Mouse (Mus musculus) liver, embryonic 14.5 days (tissue): ENCODE measurements around the gene Bcap31. TPM values are rescaled to one million over a fixed set of nuclear protein-coding genes. Genes with fewer than 3 reads are reported as not detected.
A peak's percentile ranks its signal among the peaks of the same experiment; 100 is the strongest.

ENCODE experiments used
- ATAC-seq: fragments of 200-750 bp; cut with Nextera tagmentation; 2 replicates; pipeline ENCODE4 v1.8.0; 2017; ENCODE audit warnings: moderate number of reproducible peaks, mild to moderate bottlenecking, moderate library complexity; ENCODE audit not compliant: insufficient read depth
- DNase-seq, 3 experiments: peaks; one replicate each; pipeline ENCODE4 v3.0.0-alpha.2; 2012 to 2013; ENCODE audit warnings: low read depth in 3 of 3, low spot score in 3 of 3
- H3K27ac ChIP-seq: fragments of 300-500 bp; sonication (generic); 2 replicates; pipeline ENCODE4 v1.5.1; 2014; ENCODE audit warnings: moderate library complexity, mild to moderate bottlenecking, control low read depth, inconsistent platforms
- H3K27me3 ChIP-seq: fragments of 300-500 bp; sonication (generic); 2 replicates; pipeline ENCODE4 v1.6.1; 2014; ENCODE audit warnings: mild to moderate bottlenecking, low read length, moderate library complexity; ENCODE audit not compliant: control insufficient read depth, insufficient read depth
- H3K36me3 ChIP-seq: fragments of 300-500 bp; sonication (generic); replicated peaks from 2 replicates; pipeline ENCODE4 v1.6.1; 2014; ENCODE audit warnings: low read depth; ENCODE audit not compliant: control insufficient read depth, insufficient read depth
- H3K4me1 ChIP-seq, 2 experiments: fragments of 200-500 bp in 1 of 2; fragments of 300-500 bp in 1 of 2; sonication (generic) in 1 of 2; replicated peaks; 2 replicates each; pipeline ENCODE4 v1.6.1; 2012 to 2014; ENCODE audit warnings: antibody characterized with exemption in 1 of 2, inconsistent platforms in 1 of 2, low read length in 1 of 2; ENCODE audit not compliant: control insufficient read depth in 2 of 2, insufficient read depth in 2 of 2
- H3K4me2 ChIP-seq: fragments of 300-500 bp; sonication (generic); 2 replicates; pipeline ENCODE4 v1.6.1; 2014; ENCODE audit warnings: low read depth, mild to moderate bottlenecking, control low read depth, moderate library complexity
- H3K4me3 ChIP-seq, 2 experiments: fragments of 200-500 bp in 1 of 2; fragments of 300-500 bp in 1 of 2; sonication (generic) in 1 of 2; 2 replicates each; pipeline ENCODE4 v1.5.1; 2012 to 2014; ENCODE audit warnings: low read depth in 2 of 2, low read length in 2 of 2, mild to moderate bottlenecking in 2 of 2, control low read depth in 1 of 2, inconsistent platforms in 1 of 2, moderate library complexity in 1 of 2; ENCODE audit not compliant: insufficient read depth in 1 of 2
- H3K9ac ChIP-seq: fragments of 300-500 bp; sonication (generic); replicated peaks from 2 replicates; pipeline ENCODE4 v1.6.1; 2014; ENCODE audit warnings: mild to moderate bottlenecking, control low read depth, moderate library complexity
- H3K9me3 ChIP-seq: fragments of 300-500 bp; sonication (generic); 2 replicates; pipeline ENCODE4 v1.6.1; 2016; ENCODE audit warnings: low read length, mixed read lengths; ENCODE audit not compliant: control insufficient read depth
- CTCF ChIP-seq: IDR thresholded peaks from 2 replicates; pipeline ENCODE4 v1.5.1; 2016; ENCODE audit warnings: antibody characterized with exemption, low read depth, control low read depth
- EP300 ChIP-seq: IDR thresholded peaks from 2 replicates; pipeline ENCODE4 v1.6.1; 2016; ENCODE audit warnings: antibody characterized with exemption, low read depth
- WGBS: fragments of 180-500 bp; shearing (Covaris S2); extraction: QIAGEN DNeasy Blood & Tissue Kit; methylation state at CpG from one replicate; pipeline ENCODE4 v1.1.7; 2014; ENCODE audit not compliant: insufficient replicate concordance; 5-methylcytosine and 5-hydroxymethylcytosine counted together
- polyA plus RNA-seq, 2 experiments: library from polyadenylated mRNA; depleted of rRNA in 1 of 2; stranded (reverse) in 1 of 2; unstranded in 1 of 2; fragments of >200 nt; fragmentation: Nextera tagmentation in 1 of 2; extraction: Ambion mirVana in 1 of 2; gene quantifications; 2 replicates each; pipeline versions ENCODE4 v1.2.1 to v1.2.3; 2012 to 2014

The Bcap31 gene
- polyA plus RNA-seq, 2 experiments: 41.7 to 136 TPM

DNA sequence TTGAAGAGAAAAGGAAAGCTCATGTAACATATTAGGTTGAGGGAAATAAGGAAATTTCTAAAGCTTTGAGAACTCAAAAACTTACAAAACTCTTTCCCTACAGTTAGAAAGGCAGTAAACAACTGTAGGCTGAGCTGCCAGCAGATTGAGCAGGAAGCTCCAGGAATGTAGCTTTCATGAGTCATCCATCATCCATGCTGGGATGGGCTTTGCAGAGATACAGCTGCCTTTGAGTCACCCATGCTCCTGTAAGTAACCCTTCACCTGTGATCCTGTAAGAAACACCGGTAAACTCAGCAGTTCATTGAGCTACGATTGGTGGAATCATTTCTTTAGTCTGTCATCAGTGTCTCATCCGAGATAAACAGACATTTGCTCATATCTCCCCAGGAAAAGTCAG lies 65.1 kb downstream of the Bcap31 start:
- TF ChIP-seq EP300: no peak
- TF ChIP-seq CTCF: no peak
- 62% methylated on average over 3 of the region's 3 CpGs for WGBS
- ATAC-seq (no peak), DNase-seq (no peak)
- Histone ChIP-seq H3K27me3 (no peaks in the 10 kb centered on the region), H3K4me3 (no peak overlapping the region), H3K4me2 (no peak overlapping the region), H3K9me3 (no peaks in the 10 kb centered on the region), H3K4me1 (no peaks in the 10 kb centered on the region; a peak in 1 of 4 replicates), H3K36me3 (no peaks in the 10 kb centered on the region), H3K27ac (no peak overlapping the region), H3K9ac (no peak overlapping the region)

DNA sequence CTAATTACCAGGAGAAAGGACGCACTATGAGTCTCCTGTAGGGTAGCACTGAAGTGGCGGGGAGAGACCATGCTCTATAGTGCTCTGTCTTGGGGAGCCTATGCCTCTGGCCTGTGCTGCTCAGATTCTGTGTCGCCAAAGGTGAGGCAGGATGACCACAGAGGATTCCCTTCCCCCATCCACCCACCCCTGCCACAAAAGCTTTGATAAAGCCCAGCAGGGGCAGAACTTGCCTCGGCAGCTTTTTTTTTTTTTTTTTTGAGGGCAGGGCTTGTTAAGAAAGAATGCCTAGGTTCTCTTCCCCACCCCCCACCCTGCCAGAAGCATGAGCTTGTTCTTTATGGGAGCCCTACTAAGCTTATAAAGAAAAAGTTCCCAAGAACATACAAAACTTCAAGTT lies 70.9 kb downstream of the Bcap31 start:
- H3K36me3 ChIP-seq: no peaks in the 10 kb centered on the region
- 25% methylated on average over 4 of the region's 4 CpGs for WGBS
- H3K27me3 ChIP-seq: peaks cover 10% of the 10 kb centered on the region
- no peaks in the 10 kb centered on the region for H3K4me1 ChIP-seq
- no peaks in the 10 kb centered on the region for H3K9me3 ChIP-seq
- no peak overlapping the region for H3K27ac ChIP-seq
- no peak overlapping the region for H3K9ac ChIP-seq
- DNase-seq (no peak), ATAC-seq (no peak)
- no peak overlapping the region for H3K4me3 ChIP-seq
- H3K4me2 ChIP-seq: no peak overlapping the region
- no peak for TF ChIP-seq CTCF
- no peak for TF ChIP-seq EP300

DNA sequence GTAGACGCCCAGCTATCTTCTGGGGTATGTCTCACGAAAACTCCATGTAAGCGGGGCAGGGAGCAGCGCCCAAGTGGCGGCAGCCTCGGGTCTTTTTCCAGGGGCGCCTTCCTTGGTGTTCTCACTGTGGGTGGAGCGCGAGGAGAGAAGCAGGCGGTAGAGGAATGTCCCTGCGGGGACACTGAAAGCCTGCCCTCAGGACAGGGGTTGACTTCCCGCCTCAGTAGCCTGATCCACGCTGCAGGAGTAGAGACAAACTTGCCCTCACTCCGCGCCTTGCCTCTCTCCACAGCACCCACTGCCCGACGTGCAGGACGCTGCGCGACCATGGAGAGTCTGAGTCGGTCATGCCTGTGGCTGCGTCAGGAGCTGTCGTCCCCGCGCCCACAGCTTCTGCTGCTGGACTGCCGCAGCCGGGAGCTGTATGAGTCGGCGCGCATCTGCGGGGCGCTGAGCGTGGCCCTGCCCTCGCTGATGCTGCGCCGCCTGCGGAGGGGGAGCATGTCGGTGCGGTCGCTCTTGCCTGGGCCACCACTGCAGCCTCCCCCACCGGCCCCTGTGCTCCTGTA lies 76.0 kb downstream of the Bcap31 start:
- Histone ChIP-seq H3K27me3 (peaks cover 53% of the 10 kb centered on the region), H3K36me3 (no peaks in the 10 kb centered on the region), H3K4me1 (no peaks in the 10 kb centered on the region; a peak in 1 of 4 replicates), H3K9me3 (no peaks in the 10 kb centered on the region), H3K27ac (no peak overlapping the region), H3K4me2 (peak overlapping the region; percentile 49), H3K9ac (no peak overlapping the region), H3K4me3 (peak overlapping the region; percentile 43 to 56)
- ATAC-seq (no peak), DNase-seq (no peak)
- TF ChIP-seq CTCF (no peak), EP300 (no peak)
- whole genome bisulfite sequencing: 14% methylated on average over 40 of the region's 41 CpGs

DNA sequence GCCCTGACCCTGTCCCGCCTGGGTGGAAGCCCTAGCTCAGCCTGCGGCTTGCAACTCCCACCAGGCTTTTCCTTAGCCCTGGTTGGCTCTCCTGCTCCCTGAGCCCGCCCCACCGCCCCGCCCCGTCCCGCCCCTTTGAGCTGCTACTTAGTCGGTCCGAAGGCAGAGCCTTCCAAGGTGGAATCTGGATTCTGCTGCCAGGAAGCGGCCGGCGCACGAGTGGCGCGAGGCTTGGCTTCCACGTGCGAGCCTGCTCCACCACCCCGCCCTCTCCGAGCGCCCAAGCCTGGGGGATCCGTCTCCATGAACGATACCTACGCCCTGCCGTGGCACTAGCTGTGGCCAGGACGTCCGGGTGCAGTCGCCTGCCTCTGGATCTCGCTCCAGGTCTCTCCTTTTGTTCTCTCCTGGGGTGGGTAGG lies 76.7 kb downstream of the Bcap31 start, which contains the start of gene Dusp9:
Dusp9 (plus strand) TSS at position 165 of the 421 bp plus-strand sequence.
- H3K36me3 ChIP-seq: no peaks in the 10 kb centered on the region
- H3K4me2 ChIP-seq: peak within 1 kb of the TSS; percentile 49
- ATAC-seq: peak; percentile 75
- no peaks in the 10 kb centered on the region; a peak in 1 of 4 replicates for H3K4me1 ChIP-seq
- H3K27ac ChIP-seq: no peak within 1 kb of the TSS
- peak within 1 kb of the TSS; percentile 43 to 56 for H3K4me3 ChIP-seq
- peak in 1 of 3 experiments; percentile 16 for DNase-seq
- WGBS: 9% methylated on average over 28 of the region's 28 CpGs
- no peaks in the 10 kb centered on the region for H3K9me3 ChIP-seq
- peaks cover 60% of the 10 kb centered on the region for H3K27me3 ChIP-seq
- TF ChIP-seq EP300: no peak
- TF ChIP-seq CTCF: no peak
- H3K9ac ChIP-seq: no peak within 1 kb of the TSS

DNA sequence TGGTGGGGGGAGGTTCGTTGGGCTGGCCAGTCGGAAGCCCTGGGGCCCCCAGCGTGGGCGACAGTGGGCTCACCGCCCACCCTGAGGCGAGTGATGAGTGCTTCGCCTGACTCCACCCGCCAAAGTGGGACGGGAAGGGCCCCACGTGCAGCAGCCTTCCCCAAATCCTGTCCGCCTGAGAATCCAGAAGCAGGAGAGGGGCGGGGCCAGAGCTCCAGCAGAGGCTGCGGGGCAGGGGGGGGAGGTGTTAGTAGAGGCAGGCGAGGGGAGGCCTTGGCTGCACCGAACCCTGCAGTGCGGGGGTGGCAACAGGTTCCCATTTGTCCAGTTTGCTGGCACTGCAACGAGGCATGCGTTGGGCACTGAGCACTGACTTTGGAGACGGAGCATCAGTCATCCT lies 78.6 kb downstream of the Bcap31 start:
- Histone ChIP-seq H3K4me2 (peak overlapping the region; percentile 32), H3K27me3 (peaks cover 62% of the 10 kb centered on the region), H3K4me1 (no peaks in the 10 kb centered on the region; a peak in 1 of 4 replicates), H3K9me3 (no peaks in the 10 kb centered on the region), H3K4me3 (no peak overlapping the region), H3K9ac (no peak overlapping the region), H3K27ac (no peak overlapping the region), H3K36me3 (no peaks in the 10 kb centered on the region)
- WGBS: 4% methylated on average over 19 of the region's 19 CpGs
- TF ChIP-seq CTCF: no peak
- TF ChIP-seq EP300: no peak
- DNase-seq (no peak), ATAC-seq (no peak)

Other genes with a start within 250 kb of the Bcap31 start
- 19.0 and 20.6 TPM in 2 replicates for gene Bgn, start 232.6 kb downstream of the Bcap31 start, polyA plus RNA-seq (2012; rRNA removed)
- 11.1 and 11.8 TPM in 2 replicates for gene Bgn, start 232.6 kb downstream of the Bcap31 start, polyA plus RNA-seq (2014; fragmentation: Nextera tagmentation; extraction: Ambion mirVana)
- 0.01 TPM in 1 of 2 replicates, not detected in the other for gene Atp2b3, start 213.1 kb downstream of the Bcap31 start, polyA plus RNA-seq (2012; rRNA removed)
- not detected in 2 replicates for gene Atp2b3, start 213.1 kb downstream of the Bcap31 start, polyA plus RNA-seq (2014; fragmentation: Nextera tagmentation; extraction: Ambion mirVana)
- gene Dusp9, start 76.8 kb downstream of the Bcap31 start, polyA plus RNA-seq (2012; rRNA removed): 23.0 and 24.7 TPM in 2 replicates
- gene Dusp9, start 76.8 kb downstream of the Bcap31 start, polyA plus RNA-seq (2014; fragmentation: Nextera tagmentation; extraction: Ambion mirVana): 8.1 and 9.3 TPM in 2 replicates
- 0.89 and 0.93 TPM in 2 replicates for gene Pnck, start 56.1 kb downstream of the Bcap31 start, polyA plus RNA-seq (2012; rRNA removed)
- gene Pnck, start 56.1 kb downstream of the Bcap31 start, polyA plus RNA-seq (2014; fragmentation: Nextera tagmentation; extraction: Ambion mirVana): 0.96 TPM in 2 replicates
- gene Slc6a8, start 43.0 kb downstream of the Bcap31 start, polyA plus RNA-seq (2012; rRNA removed): 1.7 and 2.0 TPM in 2 replicates
- gene Slc6a8, start 43.0 kb downstream of the Bcap31 start, polyA plus RNA-seq (2014; fragmentation: Nextera tagmentation; extraction: Ambion mirVana): 0.29 and 0.34 TPM in 2 replicates
- 5.9 and 6.1 TPM in 2 replicates for gene Abcd1, start 422 bp upstream of the Bcap31 start, polyA plus RNA-seq (2012; rRNA removed)
- 6.5 and 6.6 TPM in 2 replicates for gene Abcd1, start 422 bp upstream of the Bcap31 start, polyA plus RNA-seq (2014; fragmentation: Nextera tagmentation; extraction: Ambion mirVana)
- 0.26 and 0.31 TPM in 2 replicates for gene Plxnb3, start 40.9 kb upstream of the Bcap31 start, polyA plus RNA-seq (2012; rRNA removed)
- 0.08 and 0.14 TPM in 2 replicates for gene Plxnb3, start 40.9 kb upstream of the Bcap31 start, polyA plus RNA-seq (2014; fragmentation: Nextera tagmentation; extraction: Ambion mirVana)
- 0.04 and 0.12 TPM in 2 replicates for gene Srpk3, start 58.2 kb upstream of the Bcap31 start, polyA plus RNA-seq (2012; rRNA removed)
- 0.05 and 0.11 TPM in 2 replicates for gene Srpk3, start 58.2 kb upstream of the Bcap31 start, polyA plus RNA-seq (2014; fragmentation: Nextera tagmentation; extraction: Ambion mirVana)
- gene Idh3g, start 70.7 kb upstream of the Bcap31 start, polyA plus RNA-seq (2012; rRNA removed): 143 TPM in 2 replicates
- gene Idh3g, start 70.7 kb upstream of the Bcap31 start, polyA plus RNA-seq (2014; fragmentation: Nextera tagmentation; extraction: Ambion mirVana): 128 and 140 TPM in 2 replicates
- gene Ssr4, start 70.9 kb upstream of the Bcap31 start, polyA plus RNA-seq (2012; rRNA removed): 117 and 139 TPM in 2 replicates
- 200 and 203 TPM in 2 replicates for gene Ssr4, start 70.9 kb upstream of the Bcap31 start, polyA plus RNA-seq (2014; fragmentation: Nextera tagmentation; extraction: Ambion mirVana)
- 0.23 and 0.30 TPM in 2 replicates for gene Pdzd4, start 108.8 kb upstream of the Bcap31 start, polyA plus RNA-seq (2012; rRNA removed)
- 0.08 TPM in 1 of 2 replicates, not detected in the other for gene Pdzd4, start 108.8 kb upstream of the Bcap31 start, polyA plus RNA-seq (2014; fragmentation: Nextera tagmentation; extraction: Ambion mirVana)
- 0.01 TPM in 1 of 2 replicates, not detected in the other for gene Avpr2, start 175.9 kb upstream of the Bcap31 start, polyA plus RNA-seq (2012; rRNA removed)
- gene Avpr2, start 175.9 kb upstream of the Bcap31 start, polyA plus RNA-seq (2014; fragmentation: Nextera tagmentation; extraction: Ambion mirVana): not detected in 2 replicates
- gene L1cam, start 179.9 kb upstream of the Bcap31 start, polyA plus RNA-seq (2012; rRNA removed): 0.18 and 0.47 TPM in 2 replicates
- gene L1cam, start 179.9 kb upstream of the Bcap31 start, polyA plus RNA-seq (2014; fragmentation: Nextera tagmentation; extraction: Ambion mirVana): 0.16 and 0.20 TPM in 2 replicates
- gene Arhgap4, start 205.7 kb upstream of the Bcap31 start, polyA plus RNA-seq (2012; rRNA removed): 7.2 and 7.8 TPM in 2 replicates
- gene Arhgap4, start 205.7 kb upstream of the Bcap31 start, polyA plus RNA-seq (2014; fragmentation: Nextera tagmentation; extraction: Ambion mirVana): 3.5 and 4.9 TPM in 2 replicates
- gene Naa10, start 205.8 kb upstream of the Bcap31 start, polyA plus RNA-seq (2012; rRNA removed): 64.1 and 73.0 TPM in 2 replicates
- gene Naa10, start 205.8 kb upstream of the Bcap31 start, polyA plus RNA-seq (2014; fragmentation: Nextera tagmentation; extraction: Ambion mirVana): 81.1 and 81.3 TPM in 2 replicates
- 7.3 and 10.4 TPM in 2 replicates for gene Renbp, start 214.7 kb upstream of the Bcap31 start, polyA plus RNA-seq (2012; rRNA removed)
- 13.7 and 14.8 TPM in 2 replicates for gene Renbp, start 214.7 kb upstream of the Bcap31 start, polyA plus RNA-seq (2014; fragmentation: Nextera tagmentation; extraction: Ambion mirVana)